Mouse (Mus musculus) MEL (cell line): Measurements from ENCODE around the gene Timm8b.

Experiments
- CTCF ChIP-seq, 3 experiments: IDR thresholded peaks in 2 of 3; conservative IDR thresholded peaks in 1 of 3; 2 replicates each; pipeline ENCODE4 v1.5.1; 2011 to 2012; ENCODE audit warnings: low read length in 3 of 3, low read depth in 2 of 3, mild to moderate bottlenecking in 2 of 3, improper control_type of control experiment in 1 of 3, inconsistent platforms in 1 of 3, mixed read lengths in 1 of 3, moderate library complexity in 1 of 3; ENCODE audit not compliant: control insufficient read depth in 1 of 3, insufficient read depth in 1 of 3, poor library complexity in 1 of 3, severe bottlenecking in 1 of 3
- EP300 ChIP-seq, 2 experiments: IDR thresholded peaks; 2 replicates each; pipeline ENCODE4 v1.6.1; 2011; ENCODE audit warnings: improper control_type of control experiment in 2 of 2, low read length in 2 of 2, low read depth in 1 of 2, mild to moderate bottlenecking in 1 of 2
- GATA1 ChIP-seq: IDR thresholded peaks from 2 replicates; pipeline ENCODE4 v1.6.1; 2011; ENCODE audit warnings: low read depth, low read length, improper control_type of control experiment
- MAFK ChIP-seq: IDR thresholded peaks from 2 replicates; pipeline ENCODE4 v1.6.1; 2011; ENCODE audit warnings: low read depth, mild to moderate bottlenecking, low read length, improper control_type of control experiment, borderline replicate concordance
- MYB ChIP-seq: IDR thresholded peaks from 2 replicates; pipeline ENCODE4 v1.6.1; 2011; ENCODE audit warnings: mild to moderate bottlenecking, low read depth, low read length, improper control_type of control experiment
- POLR2A ChIP-seq, 2 experiments: IDR thresholded peaks; 2 replicates each; pipeline ENCODE4 v1.6.1; 2011 to 2012; ENCODE audit warnings: low read length in 2 of 2, mild to moderate bottlenecking in 2 of 2, control low read depth in 1 of 2, improper control_type of control experiment in 1 of 2, low read depth in 1 of 2, moderate library complexity in 1 of 2; ENCODE audit not compliant: control insufficient read depth in 1 of 2, insufficient read depth in 1 of 2, poor library complexity in 1 of 2
- POLR2AphosphoS2 ChIP-seq: IDR thresholded peaks from 2 replicates; pipeline ENCODE4 v1.6.1; 2011; ENCODE audit warnings: low read length, improper control_type of control experiment
- UBTF ChIP-seq: IDR thresholded peaks from 2 replicates; pipeline ENCODE4 v1.6.1; 2012; ENCODE audit warnings: low read depth, mild to moderate bottlenecking, inconsistent platforms, low read length, improper control_type of control experiment, moderate library complexity, borderline replicate concordance; ENCODE audit not compliant: insufficient read depth

DNA sequence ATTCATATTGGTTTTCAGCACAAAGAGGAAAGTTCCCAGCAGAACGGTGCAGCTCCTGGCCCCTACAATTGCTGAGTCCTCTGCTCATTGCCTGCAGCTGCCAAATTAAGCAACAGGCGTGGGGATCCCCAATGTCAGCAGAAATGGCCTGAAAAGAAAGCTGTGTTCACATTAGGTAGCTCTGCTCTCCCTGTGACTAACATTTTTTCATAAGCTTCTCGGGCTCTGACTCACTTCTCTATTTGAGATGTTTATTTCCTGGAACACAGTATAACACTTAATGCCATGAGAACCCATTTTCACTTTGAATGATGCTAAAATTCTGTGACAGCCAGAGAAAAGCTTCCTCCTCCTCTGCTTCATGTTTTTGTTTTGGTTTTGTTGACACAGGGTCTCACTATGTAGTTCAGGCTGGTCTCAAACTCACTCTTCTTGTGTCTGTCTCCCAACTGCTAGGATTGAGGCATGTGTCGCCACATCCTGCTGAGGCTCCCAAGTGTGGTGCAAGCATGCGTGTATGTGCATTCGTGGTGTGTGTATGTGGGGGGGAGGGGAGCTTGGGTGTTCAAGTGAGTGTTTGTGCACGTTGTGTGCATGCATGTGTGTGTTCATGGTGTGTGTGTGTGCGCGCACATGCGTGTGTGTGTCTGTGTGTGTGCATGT lies 12.7 kb upstream of the Timm8b start:
- no peak for TF ChIP-seq CTCF (IDR thresholded peaks at IDR 0.05 in 2 of 3, conservative IDR thresholded peaks at IDR 0.05 in 1 of 3; ENCODE audit: control insufficient read depth in 1 of 3, insufficient read depth in 1 of 3, low read depth in 2 of 3, low read length in 3 of 3, poor library complexity in 1 of 3, severe bottlenecking in 1 of 3)
- TF ChIP-seq MYB, result no peak
- TF ChIP-seq EP300 (IDR thresholded peaks at IDR 0.05; ENCODE audit: low read depth in 1 of 2, low read length in 2 of 2), result no peak
- no peak for TF ChIP-seq MAFK
- TF ChIP-seq POLR2A (IDR thresholded peaks at IDR 0.05; ENCODE audit: control insufficient read depth in 1 of 2, insufficient read depth in 1 of 2, low read depth in 1 of 2, low read length in 2 of 2, poor library complexity in 1 of 2), result no peak
- TF ChIP-seq UBTF, result no peak
- TF ChIP-seq GATA1, result no peak
- no peak for TF ChIP-seq POLR2AphosphoS2
